Mouse (Mus musculus) spleen, adult 18-20 months (tissue): ENCODE data around the gene Gm20388.

Experiments used
- DNase-seq, 2 experiments: peaks; one replicate each; pipeline ENCODE4 v3.0.0; 2022; ENCODE audit warnings: mixed read lengths in 2 of 2

Gene Gm20388

GRCm38 (mm10) chr8:122376365-122377231, 2466.0 kb downstream of the Gm20388 start, which contains the start of gene Zc3h18:
Zc3h18 (plus strand) TSS chr8:122376609.
- peak; percentile 99 for DNase-seq

GRCm38 (mm10) chr8:122383039-122383438, 2472.4 kb downstream of the Gm20388 start:
- no peak for DNase-seq

GRCm38 (mm10) chr8:122389357-122389756, 2478.7 kb downstream of the Gm20388 start:
- DNase-seq = no peak

DNA sequence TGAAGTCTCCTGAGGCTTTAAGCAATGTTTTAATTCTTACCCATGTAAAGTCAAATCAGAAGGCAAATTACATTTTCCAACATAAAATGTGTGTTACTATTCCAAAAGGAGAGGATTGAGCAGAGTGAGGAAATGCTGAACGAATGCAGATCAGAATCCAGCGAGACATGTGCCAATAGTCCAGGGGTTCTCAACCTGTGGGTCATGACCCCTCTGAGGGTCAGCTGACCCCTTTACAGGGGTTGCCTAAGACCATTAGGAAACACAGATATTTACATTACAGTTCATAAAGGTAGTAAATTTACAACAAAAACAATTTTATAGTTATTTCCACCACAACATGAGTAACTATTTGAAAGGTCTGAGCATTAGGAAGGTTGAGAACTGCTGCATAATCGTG, 2480.1 kb downstream of the Gm20388 start:
- no peak for DNase-seq

- DNase-seq = no peak
Measured at GRCm38 (mm10) chr8:122393717-122394116, 2483.1 kb downstream of the Gm20388 start.

GRCm38 (mm10) chr8:122395291-122395690, 2484.7 kb downstream of the Gm20388 start:
- no peak for DNase-seq

- no peak for DNase-seq
Measured at GRCm38 (mm10) chr8:122398186-122398585, 2487.5 kb downstream of the Gm20388 start.

- DNase-seq = no peak
Measured at GRCm38 (mm10) chr8:122405146-122405805, 2494.6 kb downstream of the Gm20388 start.

DNA sequence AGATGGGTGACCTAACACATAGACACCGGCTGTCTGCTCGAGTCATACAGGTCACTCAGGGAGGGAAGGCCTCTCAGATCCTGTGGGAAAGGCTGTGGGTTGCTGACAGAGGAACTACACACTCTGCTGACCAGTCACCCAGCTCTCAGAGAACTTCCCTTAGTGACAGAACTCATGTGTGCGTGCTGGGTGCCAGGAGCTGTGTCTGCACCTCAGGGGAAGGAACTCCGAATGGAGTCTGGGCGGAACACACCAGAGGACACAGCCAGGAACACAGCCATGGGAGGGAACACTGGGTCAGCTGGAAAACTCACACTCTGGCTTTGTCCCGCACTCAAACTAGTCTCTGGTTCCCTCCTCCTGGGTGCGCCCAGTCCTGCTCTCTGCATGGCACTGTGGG, 2497.0 kb downstream of the Gm20388 start:
- no peak for DNase-seq

DNA sequence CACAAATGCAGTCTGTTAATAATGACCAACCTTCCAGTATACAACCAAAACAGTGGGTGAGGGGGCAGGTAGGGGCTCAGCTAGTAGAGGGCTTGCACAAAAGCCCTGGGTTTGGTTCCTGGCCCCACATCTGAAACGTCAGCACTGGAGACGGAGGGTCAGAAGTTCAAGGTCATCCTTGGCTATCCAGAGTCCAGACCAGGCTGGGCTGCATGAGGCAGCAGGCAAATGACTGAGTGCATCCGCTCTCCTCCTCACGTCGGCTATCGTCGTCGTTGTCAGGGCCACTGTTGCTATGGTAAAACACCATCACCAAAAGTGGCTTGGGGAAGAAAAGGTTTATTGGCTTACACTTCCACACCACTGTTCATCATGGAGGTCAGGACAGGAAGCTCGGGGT, 2503.7 kb downstream of the Gm20388 start:
- no peak for DNase-seq

DNA sequence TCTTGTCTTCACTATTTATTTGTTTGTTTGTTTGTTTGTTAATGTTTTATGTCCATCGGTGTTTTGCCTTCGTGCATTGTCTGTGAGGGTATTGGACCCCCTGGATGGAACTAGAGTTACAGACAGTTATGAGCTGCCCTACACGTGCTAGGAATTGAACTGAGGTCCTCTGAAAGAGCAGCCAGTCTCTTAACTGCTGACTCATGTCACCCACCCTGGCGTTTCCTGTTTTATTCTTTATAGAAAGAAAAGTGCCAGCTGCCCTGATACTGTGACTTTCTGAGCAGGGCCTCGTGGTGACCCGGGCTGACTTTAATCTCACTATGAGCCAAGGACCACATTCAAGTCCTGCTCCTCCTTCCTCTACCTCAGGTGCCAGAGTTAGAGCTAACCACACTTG, 2504.9 kb downstream of the Gm20388 start:
- DNase-seq = no peak

DNA sequence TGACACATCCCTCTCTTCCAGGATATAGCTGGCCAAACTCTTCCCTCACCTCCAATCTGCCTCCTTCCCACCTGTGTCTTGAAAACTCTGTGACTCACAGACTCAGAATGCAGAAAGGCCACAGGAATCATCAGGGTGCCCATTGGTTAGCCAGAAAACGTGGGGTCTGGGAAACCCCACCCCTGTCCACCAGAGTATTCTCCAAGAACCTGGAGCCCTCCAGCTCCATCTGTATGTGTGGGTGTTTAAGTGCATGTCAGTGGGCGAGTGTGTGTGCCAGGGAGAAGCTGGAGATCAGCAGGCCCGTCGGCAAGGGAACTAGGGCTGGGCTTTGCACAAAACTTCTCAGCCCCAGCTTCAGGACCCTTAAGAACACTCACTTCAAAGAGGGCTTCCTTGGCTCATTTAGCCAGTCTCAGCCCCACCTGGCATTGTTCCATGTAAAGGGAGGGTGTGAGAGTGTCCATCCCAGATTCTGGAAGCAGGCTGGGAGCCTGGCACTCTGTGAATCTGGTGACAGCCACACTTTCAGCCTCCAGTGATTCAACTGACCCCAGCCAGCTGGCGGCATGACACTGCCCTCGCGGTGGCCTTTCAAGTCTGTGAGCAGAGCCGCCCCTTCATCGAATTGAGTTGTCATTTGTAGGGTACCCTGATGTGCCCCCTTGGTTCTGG, 2509.4 kb downstream of the Gm20388 start:
- no peak for DNase-seq

DNA sequence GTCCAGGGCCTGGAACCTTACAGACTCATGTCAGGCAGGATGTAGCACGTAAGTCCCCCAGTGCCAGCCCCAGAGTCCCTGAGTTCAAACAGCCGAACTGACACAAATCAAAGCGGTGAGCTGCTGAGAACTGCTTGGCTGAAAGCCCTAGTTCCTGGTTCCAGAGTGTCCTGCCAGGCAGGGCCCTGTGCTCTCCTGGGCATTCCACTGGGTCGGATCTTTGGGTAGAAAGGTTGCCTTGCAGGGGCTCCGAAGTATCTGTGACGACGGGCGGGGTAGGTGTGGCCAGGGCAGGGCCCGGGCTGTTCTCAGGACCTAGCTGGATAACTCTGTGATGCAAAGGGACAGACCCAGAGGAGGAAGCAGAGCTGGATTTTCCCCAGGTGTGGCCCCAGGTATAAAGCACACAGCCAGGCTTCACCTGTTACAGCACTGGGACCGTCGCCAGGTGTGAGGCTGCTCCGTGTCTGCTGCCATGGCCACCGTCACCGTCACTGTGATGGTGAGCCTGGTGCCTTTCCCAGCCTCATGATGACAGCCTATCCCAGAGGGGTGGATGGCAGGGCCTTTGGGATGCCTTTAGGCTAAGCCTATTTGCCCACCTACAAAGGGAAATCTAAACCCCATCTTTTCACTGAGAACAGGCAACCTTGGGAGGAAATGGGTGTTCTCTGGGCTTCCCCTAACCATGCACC, 2510.9 kb downstream of the Gm20388 start, which contains the start of gene Il17c:
TSS of gene Il17c (plus strand) at position 645 of the 695 bp plus-strand sequence.
- DNase-seq = no peak

GRCm38 (mm10) chr8:122423217-122423616, 2512.6 kb downstream of the Gm20388 start:
- no peak for DNase-seq

DNA sequence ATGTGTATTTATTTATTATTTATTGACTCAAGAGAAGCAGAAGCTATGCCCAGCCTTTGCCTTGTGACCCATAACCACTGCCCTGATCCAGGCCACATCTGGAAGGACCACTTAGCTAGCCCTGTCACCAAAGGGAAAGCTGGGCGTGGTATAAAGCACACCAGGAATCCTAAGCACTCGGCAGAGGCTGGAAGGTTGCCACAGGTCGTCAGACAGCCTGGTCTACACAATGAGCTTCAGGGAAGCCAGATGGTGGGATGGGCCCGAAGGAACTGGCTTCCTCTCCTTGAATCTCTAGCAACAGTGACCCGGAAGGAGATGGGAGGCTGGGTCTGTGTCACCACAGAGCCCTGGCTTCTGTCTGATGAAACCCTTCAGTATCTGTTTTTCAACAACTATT, 2513.0 kb downstream of the Gm20388 start:
- DNase-seq = no peak

DNA sequence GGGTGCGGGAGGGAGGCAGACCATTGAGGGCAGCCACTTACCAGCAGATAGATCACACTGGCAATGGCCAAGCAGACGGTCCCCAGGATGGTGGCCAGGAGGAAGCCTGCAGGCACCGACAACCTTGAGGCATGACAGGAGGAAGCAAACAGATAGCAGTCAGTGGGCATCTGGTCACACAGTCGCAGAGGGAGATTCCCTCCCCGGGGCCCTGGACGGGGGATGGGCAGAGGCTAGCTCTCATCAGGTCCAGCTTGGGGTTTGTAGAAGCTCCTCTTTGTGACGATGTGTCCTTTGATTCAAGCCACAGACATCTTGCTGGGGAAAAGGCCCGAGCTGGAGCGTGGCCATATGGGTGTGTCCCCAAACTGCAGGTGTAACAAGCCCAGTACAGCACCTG, 2515.5 kb downstream of the Gm20388 start:
- DNase-seq = no peak

GRCm38 (mm10) chr8:122427607-122428006, 2517.0 kb downstream of the Gm20388 start:
- no peak for DNase-seq

DNA sequence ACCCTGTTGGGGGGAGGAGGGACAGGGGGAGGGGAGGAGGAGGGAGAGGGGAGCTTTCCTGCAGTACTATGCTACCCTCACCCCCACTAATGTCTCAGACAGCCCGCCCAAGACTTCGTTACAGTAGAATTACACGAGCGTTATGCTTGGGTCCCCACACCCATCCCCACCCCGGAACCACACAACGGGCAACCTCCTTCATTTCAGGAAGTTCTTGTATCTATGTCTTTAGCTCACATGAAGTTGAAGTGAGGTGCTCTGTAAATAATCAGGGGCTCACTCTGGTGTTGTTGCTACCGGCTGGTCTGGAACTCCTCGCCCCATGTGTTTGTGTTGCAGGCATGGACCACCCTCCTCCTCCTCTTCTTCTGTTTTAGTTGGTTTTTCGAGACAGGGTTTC, 2517.5 kb downstream of the Gm20388 start:
- DNase-seq = peak; percentile 42 to 44

- DNase-seq = peak; percentile 53 to 59
Measured at GRCm38 (mm10) chr8:122430058-122430636, 2519.5 kb downstream of the Gm20388 start.

DNA sequence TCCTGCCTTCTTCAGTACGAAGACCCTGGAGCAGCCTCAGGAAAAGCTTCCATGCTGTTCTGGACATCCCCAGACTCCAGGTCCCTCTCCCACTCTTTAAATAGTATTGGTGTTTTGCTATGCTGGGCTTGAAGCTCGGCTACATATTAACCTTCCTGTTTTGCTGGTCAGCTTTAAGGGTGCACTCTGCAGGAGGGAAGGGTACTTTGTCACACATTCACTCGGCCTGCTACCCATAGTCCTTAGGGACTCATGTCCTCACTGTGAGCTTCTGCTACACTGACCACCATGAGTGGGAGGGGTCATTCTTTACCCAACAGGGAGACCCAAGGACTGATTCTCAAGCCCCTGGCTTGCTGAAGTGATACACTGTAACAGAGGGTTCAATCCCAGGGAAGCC, 2520.0 kb downstream of the Gm20388 start:
- DNase-seq = no peak

GRCm38 (mm10) chr8:122431694-122432442, 2521.2 kb downstream of the Gm20388 start:
- peak; percentile 40 to 48 for DNase-seq
